Mouse (Mus musculus) hindbrain, embryonic 16.5 days (tissue): ENCODE measurements at regions not wholly inside any gene's neighbourhood (a gene's known extent, or its start where the extent isn't known, plus 50 kb on each side); places are given as distances from the start of the nearest gene placed in this dataset.

Experiments used
- ATAC-seq: fragments of 200-750 bp; cut with Nextera tagmentation; 2 replicates; pipeline ENCODE4 v1.8.0; 2017; ENCODE audit warnings: moderate TSS enrichment, moderate library complexity
- H3K27ac ChIP-seq: fragments of 300-500 bp; sonication (generic); 2 replicates; pipeline ENCODE4 v1.5.1; 2014; ENCODE audit warnings: low read depth, mild to moderate bottlenecking, control low read depth, low read length, moderate library complexity
- H3K27me3 ChIP-seq: fragments of 300-500 bp; sonication (generic); replicated peaks from 2 replicates; pipeline ENCODE4 v1.6.1; 2014; ENCODE audit warnings: low read length; ENCODE audit not compliant: control insufficient read depth, insufficient read depth
- H3K36me3 ChIP-seq: fragments of 300-500 bp; sonication (generic); 2 replicates; pipeline ENCODE4 v1.6.1; 2014; ENCODE audit warnings: mild to moderate bottlenecking, low read length, moderate library complexity, mixed read lengths; ENCODE audit not compliant: control insufficient read depth, insufficient read depth
- H3K4me1 ChIP-seq: fragments of 300-500 bp; sonication (generic); 2 replicates; pipeline ENCODE4 v1.6.1; 2014; ENCODE audit warnings: low read depth, low read length; ENCODE audit not compliant: control insufficient read depth, insufficient read depth
- H3K4me2 ChIP-seq: fragments of 300-500 bp; sonication (generic); 2 replicates; pipeline ENCODE4 v1.6.1; 2014; ENCODE audit warnings: mild to moderate bottlenecking, low read length, control low read depth, moderate library complexity
- H3K4me3 ChIP-seq: fragments of 300-500 bp; sonication (generic); 2 replicates; pipeline ENCODE4 v1.5.1; 2014; ENCODE audit warnings: mild to moderate bottlenecking, low read length, control low read depth, moderate library complexity
- H3K9ac ChIP-seq: fragments of 300-500 bp; sonication (generic); 2 replicates; pipeline ENCODE4 v1.6.1; 2014; ENCODE audit warnings: low read depth, mild to moderate bottlenecking, control low read depth, low read length, moderate library complexity
- H3K9me3 ChIP-seq: fragments of 300-500 bp; sonication (generic); 2 replicates; pipeline ENCODE4 v1.6.1; 2014; ENCODE audit warnings: mild to moderate bottlenecking, low read length, moderate library complexity; ENCODE audit not compliant: control insufficient read depth
- WGBS: fragments of 180-500 bp; shearing (Covaris S2); extraction: QIAGEN DNeasy Blood & Tissue Kit; methylation state at CpG from one replicate; pipeline ENCODE4 v1.1.7; 2014; 5-methylcytosine and 5-hydroxymethylcytosine counted together

DNA sequence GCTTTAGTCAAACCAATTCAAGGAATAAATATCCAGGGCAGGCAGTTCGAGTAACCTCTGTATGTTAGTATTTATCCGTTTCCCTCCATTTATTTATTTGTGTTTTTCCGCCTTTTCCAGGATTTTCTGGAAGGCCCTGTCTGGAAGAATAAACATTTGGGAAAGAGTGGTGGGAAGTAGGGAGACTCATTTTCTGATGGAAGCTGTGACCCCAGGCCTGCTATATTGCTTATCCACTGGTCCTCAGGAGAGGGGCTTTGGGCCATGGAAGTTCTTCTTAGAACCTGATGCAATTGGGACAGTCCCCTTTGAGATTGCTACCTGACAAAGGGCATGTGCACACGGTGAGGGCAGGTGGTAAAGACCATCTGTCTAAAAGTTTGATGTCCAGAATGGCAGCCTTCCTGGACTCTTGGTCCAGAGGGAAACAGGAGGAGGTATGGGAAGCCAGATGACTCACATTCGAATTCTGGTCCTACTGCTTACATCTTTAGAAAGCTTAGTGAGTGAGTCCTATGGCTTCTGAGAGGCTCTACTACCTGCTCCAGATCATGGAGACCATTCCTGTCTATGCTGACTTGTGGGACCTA lies 56.1 kb upstream of the Cadm1 start:
- WGBS: 88% methylated on average over 5 of the region's 5 CpGs
- ATAC-seq: no peak

DNA sequence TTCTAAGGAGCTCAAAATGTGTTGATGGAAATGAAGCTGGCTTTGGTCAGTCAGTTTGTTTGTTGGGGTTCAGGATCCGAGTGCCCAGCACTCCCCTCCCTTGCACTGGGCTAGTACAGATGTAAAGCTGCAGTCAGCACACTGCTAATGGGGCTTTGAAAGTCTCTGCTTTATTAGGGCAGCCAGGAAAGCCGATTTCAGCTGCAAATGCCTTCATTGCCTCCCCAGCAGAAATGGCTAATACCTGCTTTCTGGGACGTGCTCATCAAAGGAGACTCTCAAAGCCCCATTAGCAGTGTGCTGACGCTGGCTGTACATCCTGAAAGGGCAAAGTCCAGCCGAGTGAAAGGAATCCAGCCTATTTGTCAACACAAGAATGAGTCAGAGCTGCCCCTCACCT lies 55.2 kb upstream of the Cadm1 start:
- Histone ChIP-seq H3K4me1 (no peaks in the 10 kb centered on the region; the same call in 1 of the 2 replicates), H3K4me2 (no peak overlapping the region), H3K27ac (no peak overlapping the region), H3K9me3 (no peaks in the 10 kb centered on the region), H3K9ac (no peak overlapping the region), H3K27me3 (no peaks in the 10 kb centered on the region), H3K36me3 (no peaks in the 10 kb centered on the region), H3K4me3 (no peak overlapping the region)
- 57% methylated on average over 5 of the region's 5 CpGs for WGBS
- no peak for ATAC-seq

More for the DNA sequence above, 56.1 kb upstream of the Cadm1 start:
- H3K9me3 ChIP-seq: no peaks in the 10 kb centered on the region
- no peaks in the 10 kb centered on the region for H3K27me3 ChIP-seq
- H3K4me2 ChIP-seq: no peak overlapping the region
- no peak overlapping the region for H3K27ac ChIP-seq
- H3K9ac ChIP-seq: no peak overlapping the region
- H3K36me3 ChIP-seq: no peaks in the 10 kb centered on the region
- H3K4me1 ChIP-seq: no peaks in the 10 kb centered on the region; the same call in 1 of the 2 replicates
- H3K4me3 ChIP-seq: no peak overlapping the region

DNA sequence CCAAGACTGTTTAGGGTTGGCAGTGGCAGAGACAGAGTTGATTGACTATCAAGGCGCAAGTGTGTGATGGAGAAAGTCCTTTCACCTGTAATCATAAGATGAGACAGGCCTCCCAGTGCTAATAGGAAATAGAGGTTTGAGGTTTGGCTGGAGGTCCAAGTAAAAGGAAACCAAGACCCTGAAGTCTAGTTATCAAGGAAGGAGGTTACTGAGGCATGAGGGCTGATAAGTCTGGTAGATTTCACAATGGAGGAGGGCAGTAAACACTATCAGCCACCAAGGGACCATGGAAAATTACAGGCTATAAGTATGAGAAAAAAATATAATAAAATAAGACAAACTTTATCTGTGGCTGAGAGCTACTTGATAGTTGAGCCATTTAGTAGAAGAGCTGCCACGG lies 52.1 kb upstream of the Cadm1 start:
- Histone ChIP-seq H3K4me3 (no peak overlapping the region), H3K9me3 (no peaks in the 10 kb centered on the region), H3K4me2 (no peak overlapping the region), H3K27me3 (no peaks in the 10 kb centered on the region), H3K36me3 (no peaks in the 10 kb centered on the region), H3K27ac (no peak overlapping the region), H3K9ac (no peak overlapping the region), H3K4me1 (no peaks in the 10 kb centered on the region)
- WGBS: 94% methylated on average over 2 of the region's 2 CpGs
- no peak for ATAC-seq
